Mouse (Mus musculus): Measurements from ENCODE around the gene Il10. TPM values are rescaled to one million over a fixed set of nuclear protein-coding genes. Genes with fewer than 3 reads are reported as not detected.
"Not testable (repeated sequence)": the region's sequence is repeated elsewhere in the genome, so short reads cannot be mapped to it uniquely, and the experiment has no call there.

Il10 gene
- total RNA-seq, 2 experiments from 2014 or later = not detected

DNA sequence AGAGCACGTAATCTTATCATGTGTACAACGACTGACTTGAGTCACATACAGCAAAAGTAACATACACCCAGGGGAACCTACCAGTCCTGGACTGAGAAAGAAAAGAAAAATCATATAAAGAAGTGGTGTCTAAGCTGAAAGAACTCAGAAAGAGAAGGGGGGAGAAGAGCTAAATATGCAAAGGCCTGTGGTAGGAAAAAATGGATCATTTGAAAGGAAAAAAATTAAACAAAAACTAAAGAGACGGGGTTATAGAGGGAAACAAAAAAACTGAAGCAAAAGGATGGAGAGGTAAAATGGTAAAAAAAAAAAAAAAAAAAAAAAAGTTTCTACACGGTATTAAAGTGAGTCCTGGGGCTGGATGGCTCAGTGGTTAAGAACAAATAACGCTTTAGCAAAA, 5.7 kb upstream of the Il10 start:
- ATAC-seq (replicated peaks; ENCODE audit: low FRiP score, low TSS enrichment, poor library complexity, severe bottlenecking) = no peak

DNA sequence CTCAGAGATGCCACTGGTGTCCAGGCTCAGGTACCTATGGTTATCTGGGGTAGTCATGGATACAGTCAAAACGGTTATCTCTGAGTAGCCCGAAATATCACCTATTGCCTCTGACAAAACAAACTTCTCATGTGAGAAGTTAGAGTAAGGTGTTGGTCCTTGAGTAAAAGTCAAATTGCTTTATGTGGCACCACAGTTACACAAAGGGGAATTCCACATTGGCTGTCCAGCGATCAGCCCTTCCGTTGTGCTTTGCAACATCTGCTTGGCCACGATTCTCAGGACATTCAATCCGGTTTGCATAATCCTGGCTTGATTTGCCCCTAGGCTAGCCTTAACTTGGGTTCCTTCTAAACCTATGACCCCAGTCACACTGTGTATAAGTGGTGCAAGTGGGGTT, 4.4 kb upstream of the Il10 start:
- ATAC-seq (replicated peaks; ENCODE audit: low FRiP score, low TSS enrichment, poor library complexity, severe bottlenecking) = no peak

DNA sequence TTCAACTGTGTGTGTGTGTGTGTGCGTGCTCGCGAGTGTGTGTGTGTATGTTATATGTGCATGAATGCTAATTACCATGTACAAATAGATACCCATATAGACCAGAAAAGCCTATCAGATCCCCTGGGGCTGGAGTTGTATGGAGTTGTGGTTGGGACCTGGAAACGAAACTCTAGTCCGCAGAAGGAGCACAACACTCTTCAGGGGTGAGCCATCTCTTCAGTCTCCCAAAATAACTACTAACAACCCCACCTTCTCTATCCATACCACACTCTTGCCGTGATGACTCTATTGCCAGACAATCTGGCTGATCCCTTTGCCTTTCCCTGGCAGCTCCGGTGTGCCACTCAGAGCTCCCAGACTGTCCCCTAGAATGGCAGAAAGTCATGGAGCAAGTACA, 3.8 kb upstream of the Il10 start:
- ATAC-seq (replicated peaks; ENCODE audit: low FRiP score, low TSS enrichment, poor library complexity, severe bottlenecking) = no peak

DNA sequence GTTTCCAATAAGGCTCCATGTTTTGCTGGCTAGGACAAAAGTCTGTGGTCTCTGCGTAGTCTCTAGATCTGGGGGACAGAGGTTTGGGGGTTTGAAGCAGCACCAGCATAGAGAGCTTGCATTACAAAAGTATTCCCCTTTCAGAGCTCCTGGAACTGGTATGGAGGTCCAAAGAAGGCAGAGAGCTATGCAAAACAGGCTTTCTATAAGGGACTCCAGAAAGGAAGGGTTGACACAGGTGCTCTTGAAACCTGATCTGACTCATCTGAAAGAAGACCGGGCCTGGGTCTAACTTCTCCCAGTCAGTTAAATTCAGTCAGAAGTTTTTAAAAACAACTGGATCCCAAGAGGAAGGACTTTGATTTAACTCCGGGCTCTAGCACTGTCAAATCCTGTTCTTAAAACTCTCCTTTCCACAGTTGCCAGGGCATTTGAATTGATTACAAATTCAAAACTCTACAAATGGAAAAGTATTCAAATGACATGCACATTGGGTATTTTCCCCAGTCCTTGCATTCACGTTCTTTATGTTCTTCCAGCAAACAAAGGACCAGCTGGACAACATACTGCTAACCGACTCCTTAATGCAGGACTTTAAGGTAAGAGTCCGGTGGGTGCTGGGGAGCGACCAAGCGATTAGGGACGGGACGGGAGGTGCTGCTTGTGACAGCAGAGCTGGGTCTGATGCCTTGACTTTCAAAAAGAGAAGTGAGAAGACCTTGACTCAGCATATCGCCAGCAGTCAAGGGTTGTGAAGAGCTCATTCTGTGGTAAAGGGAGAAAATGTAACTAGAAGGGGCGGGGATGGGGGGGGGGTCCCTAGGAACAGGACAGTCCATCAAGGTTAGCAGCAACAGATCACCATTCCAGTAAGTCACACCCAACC, 1.0 kb downstream of the Il10 start:
- no peak for ATAC-seq (replicated peaks; ENCODE audit: low FRiP score, low TSS enrichment, poor library complexity, severe bottlenecking)

DNA sequence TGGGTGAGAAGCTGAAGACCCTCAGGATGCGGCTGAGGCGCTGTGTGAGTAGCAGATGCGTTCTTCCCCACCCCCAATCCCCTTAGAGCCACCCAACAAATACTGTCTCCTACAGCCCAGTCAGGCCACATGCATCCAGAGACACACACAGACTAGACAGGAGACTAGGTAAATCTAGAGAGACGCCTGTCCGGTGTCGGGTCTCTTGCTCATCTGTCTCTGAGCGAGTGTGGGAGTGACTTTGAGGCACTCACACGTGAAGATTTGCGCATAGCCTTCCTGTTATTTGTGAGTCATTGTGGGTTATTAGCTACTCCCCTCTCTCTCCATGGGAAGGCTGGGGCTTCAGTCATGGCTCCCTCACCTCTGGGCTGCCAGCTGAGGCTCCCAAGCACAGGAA, 1.8 kb downstream of the Il10 start:
- no peak for ATAC-seq (replicated peaks; ENCODE audit: low FRiP score, low TSS enrichment, poor library complexity, severe bottlenecking)

DNA sequence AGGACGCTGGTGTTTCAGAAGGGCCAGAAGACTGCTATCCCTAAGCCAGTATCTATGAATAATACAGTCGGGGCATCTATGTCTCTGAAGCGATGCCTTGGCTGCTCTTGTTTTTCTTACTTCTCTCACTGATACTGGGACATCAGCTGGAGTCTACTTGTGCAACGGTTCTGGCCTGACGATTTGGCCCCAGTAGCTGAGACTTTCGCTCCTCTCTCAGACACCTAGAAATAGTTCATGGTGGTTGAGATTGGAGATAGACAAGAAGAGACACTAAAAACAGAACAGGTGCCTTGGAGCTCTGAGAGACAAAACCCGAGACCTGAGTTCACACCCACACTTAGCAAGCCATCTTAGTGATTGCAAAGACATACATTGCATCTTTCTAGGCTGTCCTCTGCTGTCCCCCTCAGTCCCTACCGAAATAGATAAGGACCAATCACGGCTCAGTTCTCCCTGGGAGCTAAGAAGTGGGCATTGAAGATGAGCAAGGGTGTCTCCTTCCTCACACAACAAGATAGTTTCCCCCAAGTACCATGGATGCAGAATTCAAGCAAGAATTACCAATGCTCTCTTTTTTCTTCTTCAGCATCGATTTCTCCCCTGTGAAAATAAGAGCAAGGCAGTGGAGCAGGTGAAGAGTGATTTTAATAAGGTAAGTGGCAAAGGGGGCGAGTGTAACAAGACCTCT, 2.4 kb downstream of the Il10 start:
- ATAC-seq (replicated peaks; ENCODE audit: low FRiP score, low TSS enrichment, poor library complexity, severe bottlenecking) = no peak

DNA sequence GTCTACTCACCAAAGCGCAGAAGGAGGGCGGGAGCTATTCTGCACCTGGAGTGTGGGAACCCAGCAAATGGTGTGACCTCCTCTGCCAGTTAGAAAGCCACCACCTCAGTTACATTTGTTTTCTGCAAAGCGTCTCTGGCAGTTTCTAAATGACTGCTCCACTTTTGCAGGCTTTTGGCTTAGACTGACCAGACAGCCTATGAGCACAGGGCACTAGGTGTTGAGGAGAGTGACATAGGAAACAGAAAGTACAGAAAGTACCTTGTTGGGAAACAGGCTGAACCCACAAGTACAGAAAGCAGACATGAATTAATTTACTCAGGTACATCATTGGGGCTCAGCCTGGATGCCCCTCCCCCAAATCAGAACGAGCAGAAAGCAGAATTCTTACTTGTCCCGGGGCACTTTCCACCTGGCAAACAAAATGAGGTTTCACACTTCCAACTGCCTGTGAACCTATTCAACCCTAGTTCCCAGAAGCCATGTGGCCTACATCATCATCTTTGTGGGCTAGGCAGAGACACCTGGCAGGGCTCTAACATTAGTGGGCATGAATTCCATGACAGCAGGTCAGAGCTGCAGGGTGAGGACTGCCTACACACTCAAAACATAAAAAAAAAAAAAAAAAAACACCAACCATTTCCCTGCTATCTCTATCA, 3.1 kb downstream of the Il10 start:
- no peak for ATAC-seq (replicated peaks; ENCODE audit: low FRiP score, low TSS enrichment, poor library complexity, severe bottlenecking)

DNA sequence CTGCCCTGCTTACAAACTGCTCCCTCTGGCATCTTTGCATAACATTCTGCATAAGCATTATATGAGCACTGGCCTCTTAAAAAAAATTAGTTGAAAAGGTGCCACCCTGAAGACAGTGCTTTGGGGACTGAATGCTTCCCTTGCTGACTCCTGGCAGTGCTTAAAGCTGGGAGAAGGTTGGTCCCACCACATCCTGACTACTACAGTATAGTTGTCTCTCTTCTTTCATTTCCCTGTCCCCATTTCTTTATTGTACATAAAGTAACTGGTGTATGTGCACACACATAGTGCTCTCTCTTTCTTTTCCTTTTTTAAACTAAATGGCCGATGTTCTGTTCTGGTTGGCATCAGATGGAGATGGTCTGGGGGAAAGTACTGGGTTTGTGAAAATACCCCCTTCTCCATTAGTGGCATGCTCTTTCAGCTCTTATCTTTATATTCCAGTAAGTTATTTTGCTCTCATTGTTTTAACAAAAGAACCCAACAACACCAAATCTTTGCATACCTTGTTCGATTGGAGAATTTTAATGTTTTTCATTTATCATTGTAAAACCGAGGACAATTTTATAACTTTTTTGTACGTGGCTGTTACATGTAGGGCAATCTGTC, 3.7 kb downstream of the Il10 start:
- ATAC-seq (replicated peaks; ENCODE audit: low FRiP score, low TSS enrichment, poor library complexity, severe bottlenecking) = not testable (repeated sequence)

DNA sequence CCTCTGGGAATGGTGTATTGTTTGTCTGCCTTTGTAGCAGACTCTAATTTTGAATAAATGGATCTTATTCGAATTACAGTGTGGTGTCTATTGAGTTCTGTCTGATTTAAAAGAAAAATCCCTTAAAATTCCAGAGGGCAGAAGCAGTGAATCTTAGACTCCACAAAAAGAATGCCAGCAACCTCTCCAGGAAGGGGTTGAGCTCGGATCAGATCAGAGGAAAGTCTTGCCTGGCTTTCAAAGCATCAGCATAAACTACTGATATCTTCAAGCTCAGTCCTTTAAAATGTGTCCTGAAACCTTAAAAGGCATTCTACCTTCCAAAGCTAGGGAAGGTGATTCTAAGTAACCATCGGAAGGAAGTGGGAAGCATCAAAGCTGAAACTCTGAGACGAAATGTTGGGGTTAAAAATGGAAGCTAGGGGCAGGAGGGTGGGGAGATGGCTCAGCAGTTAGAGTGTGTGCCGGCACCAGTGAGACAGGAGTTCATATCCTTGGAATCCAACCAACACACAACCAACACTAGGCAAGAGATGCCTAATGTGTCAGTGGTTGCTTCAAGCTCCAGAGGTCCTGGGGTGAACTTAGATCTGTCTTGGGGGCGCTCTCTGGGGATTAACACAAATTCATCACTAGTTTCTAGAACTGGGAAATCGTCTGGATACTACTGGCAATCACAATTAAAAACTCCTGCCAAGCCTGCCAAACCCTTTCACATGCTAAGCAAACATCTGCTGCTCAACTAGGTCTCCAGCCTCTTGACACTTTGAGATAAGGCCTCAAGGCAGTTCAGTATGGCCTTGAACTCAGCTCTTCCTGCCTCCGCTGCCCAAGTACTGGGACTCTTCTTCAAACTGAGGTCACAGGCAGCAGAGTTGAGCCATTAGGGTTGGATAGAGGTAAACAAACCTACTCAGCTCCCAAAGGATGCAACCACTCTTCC, 5.5 kb downstream of the Il10 start:
- ATAC-seq (replicated peaks; ENCODE audit: low FRiP score, low TSS enrichment, poor library complexity, severe bottlenecking) = peak; percentile 77

DNA sequence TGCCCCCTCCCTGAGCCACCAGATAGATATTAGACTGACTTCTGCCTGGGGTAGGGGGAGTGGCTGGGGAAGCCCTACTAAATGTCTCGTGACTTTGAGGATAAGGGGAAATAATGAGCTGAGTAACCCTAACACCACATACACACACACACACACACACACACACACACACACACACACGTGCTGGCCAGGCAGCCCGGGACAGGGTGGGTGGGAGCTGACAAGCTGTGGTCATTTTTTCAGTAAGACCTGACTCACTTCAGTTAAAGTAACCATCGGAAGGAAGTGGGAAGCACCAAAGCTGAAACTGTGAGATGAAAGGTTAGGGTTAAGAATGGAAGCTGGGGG, 6.2 kb downstream of the Il10 start:
- peak; percentile 18; the same call in 1 of the 2 replicates for ATAC-seq (replicated peaks; ENCODE audit: low FRiP score, low TSS enrichment, poor library complexity, severe bottlenecking)

DNA sequence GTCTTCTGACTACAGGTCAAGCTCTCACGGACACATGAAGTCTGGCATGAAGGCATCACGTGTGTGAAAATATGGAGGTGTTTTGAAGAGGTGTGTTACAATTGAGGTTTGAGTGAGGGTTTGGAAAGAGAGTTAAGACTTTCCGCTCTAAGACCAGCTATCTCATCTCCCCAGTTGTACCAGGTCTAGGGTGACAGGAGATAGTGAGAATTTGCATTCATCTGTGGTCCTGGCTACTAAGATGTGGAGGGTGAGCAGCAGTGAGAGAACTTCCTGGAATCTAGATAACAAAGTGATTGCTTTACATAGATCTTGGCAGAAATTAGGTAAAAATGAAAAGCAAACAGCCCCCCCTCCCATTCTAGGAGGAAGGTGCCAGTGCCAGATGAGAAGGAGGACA, 9.6 kb downstream of the Il10 start:
- ATAC-seq (replicated peaks; ENCODE audit: low FRiP score, low TSS enrichment, poor library complexity, severe bottlenecking) = peak; percentile 90

DNA sequence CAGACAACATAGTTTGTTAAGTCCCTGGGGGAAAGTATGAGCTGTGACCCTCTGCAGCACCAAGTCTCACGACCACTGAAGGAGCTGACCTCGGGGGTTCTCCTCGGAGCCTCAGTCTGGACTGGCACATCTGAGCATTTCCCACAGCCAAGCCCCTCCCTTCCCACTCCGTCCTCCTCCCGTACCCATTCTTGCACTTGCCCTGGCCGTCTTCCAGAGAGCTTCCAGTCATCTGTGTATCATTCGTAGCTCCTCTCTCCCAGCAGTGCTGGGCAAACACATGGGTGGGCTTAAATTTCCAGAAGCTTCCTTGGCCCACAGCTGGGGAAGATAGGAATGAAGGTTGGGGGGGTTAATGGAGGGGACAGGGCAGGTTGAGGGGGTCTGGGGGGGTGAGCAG, 10.6 kb downstream of the Il10 start:
- no peak for ATAC-seq (replicated peaks; ENCODE audit: low FRiP score, low TSS enrichment, poor library complexity, severe bottlenecking)

DNA sequence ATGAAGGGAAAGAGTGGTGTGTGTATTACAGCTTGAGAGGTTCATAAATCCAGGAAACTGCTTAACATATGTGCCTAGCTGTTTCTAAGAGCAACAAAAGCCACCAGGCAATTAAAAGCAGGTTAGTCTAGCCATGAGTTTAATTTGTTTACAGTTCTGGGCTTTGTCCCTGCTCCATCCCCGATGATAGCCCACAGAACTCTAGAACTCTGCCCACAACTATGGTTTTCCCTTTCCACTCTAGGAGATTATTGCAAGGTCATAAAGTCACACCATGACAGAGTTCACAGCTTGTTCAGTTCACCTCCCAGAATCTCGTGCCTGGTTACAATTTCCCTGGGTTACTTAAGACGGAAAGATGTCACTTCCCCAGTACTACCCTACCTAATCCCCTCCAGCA, 11.6 kb downstream of the Il10 start:
- ATAC-seq (replicated peaks; ENCODE audit: low FRiP score, low TSS enrichment, poor library complexity, severe bottlenecking) = no peak

DNA sequence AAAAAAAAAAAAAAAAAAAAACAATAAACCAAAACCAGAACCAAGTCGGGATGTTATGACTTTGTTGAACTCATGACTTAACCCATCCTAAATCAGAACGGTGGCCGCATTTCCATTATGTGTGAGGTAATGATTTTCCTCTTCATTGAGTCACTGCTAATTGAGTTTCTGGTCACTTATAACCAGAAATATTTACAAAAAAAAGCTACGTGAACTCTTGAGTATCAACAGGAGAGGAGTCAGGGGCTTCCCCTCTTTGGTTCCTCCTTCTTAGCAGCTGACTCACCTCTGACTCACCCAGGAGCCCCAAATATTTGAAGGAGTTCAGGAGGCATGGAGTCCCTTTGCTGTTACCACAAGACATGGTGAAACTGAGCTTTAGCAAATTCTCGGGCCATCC, 18.4 kb downstream of the Il10 start:
- ATAC-seq (replicated peaks; ENCODE audit: low FRiP score, low TSS enrichment, poor library complexity, severe bottlenecking) = no peak

DNA sequence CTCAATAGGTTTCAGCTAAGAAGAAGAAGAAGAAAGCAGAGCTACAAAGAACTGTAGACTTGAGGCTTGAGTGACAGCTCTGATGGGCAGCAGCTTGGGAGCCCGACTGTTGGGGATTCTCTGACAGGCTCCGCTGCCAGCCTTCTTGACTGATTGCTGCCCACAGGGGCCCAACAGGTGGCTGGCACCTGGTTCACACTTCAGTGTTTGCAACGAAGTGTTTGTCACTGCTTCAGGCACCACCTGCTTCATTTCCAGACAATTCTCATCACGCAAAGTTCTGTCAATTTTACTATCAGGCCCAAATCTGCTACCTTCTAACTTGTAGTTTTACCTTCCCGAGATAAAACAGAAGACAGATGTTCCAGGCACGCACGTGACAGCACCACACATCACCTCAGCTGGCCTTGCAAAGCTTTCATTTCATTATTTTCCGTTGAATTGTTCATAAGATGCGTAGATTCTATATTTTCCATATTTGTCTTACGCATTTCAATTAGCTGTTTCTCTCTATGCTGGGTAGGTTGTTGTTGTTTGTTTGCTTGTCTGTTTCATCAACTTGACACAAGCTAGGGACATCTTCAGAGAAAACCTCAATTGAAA, 18.9 kb downstream of the Il10 start:
- ATAC-seq (replicated peaks; ENCODE audit: low FRiP score, low TSS enrichment, poor library complexity, severe bottlenecking) = no peak

DNA sequence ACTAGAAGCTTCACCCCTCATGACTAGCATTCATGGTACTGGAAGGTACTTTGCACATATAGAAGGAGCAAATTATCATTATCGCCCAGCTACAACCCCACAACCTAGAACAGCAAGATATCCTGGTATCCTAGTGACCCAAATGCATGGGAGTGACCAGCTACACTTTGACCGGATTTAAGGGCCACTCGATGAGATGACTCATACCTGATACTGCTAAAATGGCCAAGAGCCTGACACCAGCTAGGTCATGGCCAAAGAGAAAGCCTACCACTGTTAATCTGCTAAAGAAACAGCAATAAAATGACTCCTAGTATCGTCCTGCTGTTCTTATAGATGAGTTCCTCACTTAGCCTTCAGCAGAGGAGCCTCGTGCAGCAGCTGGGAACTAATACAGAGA, 19.8 kb downstream of the Il10 start:
- ATAC-seq (replicated peaks; ENCODE audit: low FRiP score, low TSS enrichment, poor library complexity, severe bottlenecking) = no peak

DNA sequence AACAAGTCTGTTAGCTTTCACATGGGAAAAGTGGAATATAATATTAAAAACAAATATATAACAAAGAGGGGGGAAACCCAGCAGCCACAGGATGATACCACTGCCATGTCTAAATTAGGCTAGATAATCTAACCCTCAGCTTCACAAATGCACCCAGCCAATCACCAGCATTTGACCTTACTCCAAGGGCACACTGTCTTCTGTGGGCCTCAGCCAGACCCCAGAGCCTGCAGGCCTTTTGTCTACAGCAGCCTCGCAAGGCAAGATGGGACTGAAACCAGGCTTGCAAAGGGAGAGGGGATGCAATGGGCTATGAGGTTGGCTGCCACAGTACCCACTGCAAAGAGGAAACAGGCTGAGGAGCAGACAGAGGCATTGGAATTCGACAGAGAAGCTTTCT, 22.6 kb downstream of the Il10 start:
- no peak for ATAC-seq (replicated peaks; ENCODE audit: low FRiP score, low TSS enrichment, poor library complexity, severe bottlenecking)

DNA sequence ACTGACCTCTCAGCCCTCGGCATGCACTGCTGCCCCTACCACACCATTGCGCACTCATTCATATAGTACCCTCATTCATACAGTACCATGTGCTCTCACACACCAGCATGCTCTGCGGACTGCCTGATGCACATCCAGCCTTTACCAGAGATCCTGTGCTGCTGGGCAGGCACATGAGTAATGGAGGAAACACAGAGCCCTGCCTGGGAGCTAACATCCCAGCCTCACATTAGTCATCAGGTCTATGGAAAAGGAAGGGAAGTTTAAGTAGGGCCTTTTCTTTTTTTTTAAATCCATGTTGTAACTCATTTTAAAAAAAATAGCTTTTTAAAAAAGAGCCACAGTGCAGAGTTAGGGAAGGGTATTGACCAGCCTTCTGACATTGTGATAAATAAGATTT, 23.1 kb downstream of the Il10 start:
- ATAC-seq (replicated peaks; ENCODE audit: low FRiP score, low TSS enrichment, poor library complexity, severe bottlenecking) = no peak

DNA sequence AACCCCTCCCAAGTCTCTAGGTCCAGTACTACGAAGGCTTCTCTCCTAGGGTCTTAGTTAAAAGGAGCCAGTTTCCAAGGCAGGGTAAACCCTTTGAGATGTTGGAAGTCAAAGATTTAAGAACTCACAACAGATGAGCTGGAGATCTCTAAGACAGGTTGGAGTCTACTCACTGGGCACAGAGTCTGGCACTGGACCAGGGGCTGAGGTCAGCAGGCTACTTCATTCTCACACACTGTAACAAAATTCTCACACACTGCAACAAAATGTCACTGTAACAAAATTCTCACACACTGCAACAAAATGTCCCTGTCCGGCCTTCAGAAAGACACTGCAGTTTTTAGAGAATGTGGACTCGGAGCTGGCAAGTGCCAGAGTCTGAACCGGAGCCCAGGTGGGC, 24.0 kb downstream of the Il10 start:
- ATAC-seq (replicated peaks; ENCODE audit: low FRiP score, low TSS enrichment, poor library complexity, severe bottlenecking) = no peak
